Mouse (Mus musculus) gastrocnemius, adult 18-20 months (tissue): Measurements from ENCODE around the gene Rgma. TPM values are rescaled to one million over a fixed set of nuclear protein-coding genes. Genes with fewer than 3 reads are reported as not detected.
A peak's percentile ranks its signal among the peaks of the same experiment; 100 is the strongest.

ENCODE experiments used
- DNase-seq: peaks from one replicate; pipeline ENCODE4 v3.0.0; 2021; ENCODE audit warnings: low spot score
- total RNA-seq, 2 experiments: library from RNA; stranded (reverse); gene quantifications; 2 replicates each; pipeline ENCODE4 v1.2.3; 2021

Rgma gene
- total RNA-seq, 2 experiments from 2014 or later: 42.0 to 54.6 TPM

DNA sequence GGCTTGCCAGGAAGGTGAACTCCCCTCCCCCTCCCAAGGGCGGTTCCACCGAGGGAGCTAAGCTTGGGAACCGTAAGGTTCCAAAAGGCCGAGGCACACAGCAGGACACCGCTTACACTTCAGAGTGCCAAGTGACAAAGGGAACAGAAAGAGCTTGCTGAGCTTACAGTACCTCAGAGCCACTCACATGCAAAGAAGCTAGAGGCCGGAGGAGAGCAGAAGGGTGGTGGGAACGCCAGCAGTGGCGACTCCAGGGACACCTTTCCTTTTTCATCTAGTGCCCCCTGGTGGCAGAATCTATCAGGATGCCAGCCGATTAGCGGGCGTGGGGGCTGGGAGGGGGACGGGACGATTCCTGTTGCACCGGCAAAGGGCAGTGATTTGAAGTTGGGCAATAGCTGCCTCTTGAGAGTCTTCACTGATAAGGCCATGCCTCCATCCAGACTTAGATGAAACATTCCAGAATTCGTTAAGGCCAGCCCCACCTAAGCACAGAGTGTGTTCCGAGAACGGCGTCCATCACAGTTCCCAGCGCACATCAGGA lies 24.3 kb downstream of the Rgma start:
- peak; percentile 87 for DNase-seq

DNA sequence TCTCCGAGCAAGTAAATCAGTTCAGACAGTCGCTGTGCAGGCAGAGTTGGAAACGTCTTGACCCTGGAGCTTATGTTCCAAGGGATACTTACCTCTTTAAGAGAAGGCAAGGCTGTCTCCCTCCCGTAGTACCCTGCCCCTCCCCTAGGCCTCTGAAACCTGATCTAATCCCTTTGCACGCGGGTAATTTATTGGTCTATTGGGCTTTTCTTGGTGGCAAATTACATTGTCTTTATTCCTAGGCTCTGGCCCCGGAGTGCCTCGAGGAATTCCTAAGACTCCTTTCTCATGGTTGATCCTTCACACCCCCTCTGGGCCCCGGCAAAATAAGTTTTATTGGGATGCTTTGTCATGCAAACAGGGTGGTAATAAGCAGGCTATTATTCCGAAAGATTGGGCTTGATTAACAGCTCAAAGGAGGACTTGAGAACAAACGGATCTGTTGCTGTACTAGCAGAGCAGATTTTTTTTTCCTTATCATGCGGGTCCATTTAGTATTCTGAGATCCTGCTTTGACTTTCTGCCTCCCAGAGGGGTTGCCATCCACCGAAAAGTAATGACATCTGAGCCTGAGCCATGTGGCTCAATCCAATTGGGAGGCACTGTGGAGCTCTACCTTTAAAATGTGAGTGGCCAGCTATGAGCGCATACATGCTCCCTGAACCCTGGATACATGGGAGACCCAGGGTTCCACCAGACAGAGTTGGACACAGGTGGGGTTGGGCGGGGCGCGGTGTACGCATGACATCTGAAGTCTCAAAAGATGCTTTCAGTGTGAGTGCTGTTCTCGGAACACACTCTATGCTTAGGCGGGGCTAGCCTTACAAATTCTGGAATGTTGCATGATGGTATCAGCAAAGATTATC lies 25.0 kb downstream of the Rgma start:
- DNase-seq: no peak

DNA sequence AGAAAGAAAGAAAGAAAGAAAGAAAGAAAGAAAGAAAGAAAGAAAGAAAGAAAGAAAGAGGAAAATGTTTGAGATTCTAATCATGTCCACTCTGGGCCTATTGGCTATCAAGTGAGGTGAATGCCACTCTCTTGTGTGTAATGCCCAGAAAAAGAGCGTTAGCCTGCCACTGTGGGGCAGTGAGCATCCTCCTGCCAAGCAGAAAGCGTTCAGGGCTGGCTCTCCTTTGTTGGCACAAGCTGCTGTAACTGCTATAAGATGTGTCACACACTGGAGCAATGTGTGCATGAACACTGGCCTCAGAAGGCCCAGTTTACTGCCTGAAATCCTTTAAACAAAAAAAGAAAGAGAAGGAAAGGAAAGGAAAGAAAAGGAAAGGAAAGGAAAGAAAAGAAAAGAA lies 26.8 kb downstream of the Rgma start:
- DNase-seq: no peak

DNA sequence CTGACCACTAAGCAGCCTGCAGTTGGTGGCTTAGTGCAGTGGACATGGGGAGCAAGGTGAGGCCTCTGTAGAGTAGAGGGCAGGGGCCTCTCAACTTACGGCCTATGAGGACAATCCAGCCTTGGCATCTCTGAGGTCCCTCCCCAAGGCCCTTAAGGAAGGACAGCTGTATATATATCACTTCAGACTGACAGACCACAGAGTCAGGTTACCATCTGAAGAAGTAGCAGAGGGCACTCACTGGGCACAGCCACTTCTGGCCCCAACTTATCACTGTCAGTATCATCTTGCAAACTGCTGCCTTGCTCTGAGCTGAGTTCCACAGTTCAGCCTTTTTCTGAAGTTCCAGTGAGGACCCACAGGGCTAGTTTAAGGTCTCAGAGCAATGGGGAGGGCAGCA lies 27.4 kb downstream of the Rgma start:
- peak; percentile 72 for DNase-seq

DNA sequence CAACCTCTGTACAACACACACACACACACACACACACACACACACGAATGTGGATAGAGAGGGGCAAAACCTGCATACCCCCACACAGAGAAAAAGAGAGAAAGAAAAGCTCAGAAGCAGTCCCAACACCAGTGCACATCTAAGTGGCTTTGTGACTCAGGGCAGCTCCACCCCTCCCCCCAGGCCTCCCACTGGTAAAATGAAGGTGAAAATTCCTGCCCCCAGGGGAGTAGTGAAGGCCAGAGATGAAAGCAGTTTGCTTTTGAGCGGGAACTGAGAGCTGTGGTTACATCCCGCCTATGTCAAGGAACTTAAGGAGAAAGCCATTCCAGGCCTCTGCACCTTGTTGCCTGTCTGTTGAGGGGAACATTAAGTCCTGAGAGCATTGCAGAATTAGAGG lies 28.2 kb downstream of the Rgma start:
- DNase-seq: no peak

DNA sequence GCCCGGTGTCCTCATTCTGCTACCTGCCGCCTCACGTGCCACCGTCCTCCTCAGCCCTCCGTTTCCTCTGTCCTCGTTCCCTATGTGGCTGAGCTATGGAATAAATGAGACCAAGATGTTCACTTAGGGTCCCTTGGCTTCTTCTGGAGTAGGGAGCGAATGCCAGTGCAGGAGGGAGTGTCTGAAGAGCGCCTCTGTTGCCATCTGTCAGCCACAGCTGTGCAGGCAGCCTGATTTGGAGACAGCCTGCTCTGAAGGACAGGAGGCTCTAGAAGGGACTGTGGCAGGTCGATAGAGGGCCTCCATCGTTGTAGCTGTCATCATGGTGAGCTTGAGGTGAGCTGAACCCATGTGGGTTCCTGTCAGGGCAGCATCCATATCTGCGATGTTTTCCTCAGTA lies 30.2 kb downstream of the Rgma start:
- no peak for DNase-seq

DNA sequence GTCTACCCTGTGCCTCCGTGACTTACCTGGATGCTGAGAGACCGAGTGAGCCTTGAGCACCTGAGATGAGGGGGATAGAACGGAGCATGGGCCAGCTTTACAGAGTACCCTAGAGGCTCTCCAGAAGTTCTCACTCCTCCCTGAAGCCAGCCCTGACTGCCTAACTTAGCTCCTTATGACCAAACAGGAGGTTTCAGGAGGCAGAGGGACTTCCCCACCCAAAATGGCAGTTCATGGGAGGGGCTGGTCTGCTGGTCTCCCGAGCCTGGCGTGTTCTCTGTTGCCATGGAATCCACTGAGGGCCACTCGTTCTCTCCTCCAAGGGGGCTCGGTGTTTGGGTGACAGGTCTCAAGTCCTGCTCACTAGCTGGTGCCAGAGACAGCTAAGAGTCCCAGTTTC lies 36.2 kb downstream of the Rgma start:
- no peak for DNase-seq

DNA sequence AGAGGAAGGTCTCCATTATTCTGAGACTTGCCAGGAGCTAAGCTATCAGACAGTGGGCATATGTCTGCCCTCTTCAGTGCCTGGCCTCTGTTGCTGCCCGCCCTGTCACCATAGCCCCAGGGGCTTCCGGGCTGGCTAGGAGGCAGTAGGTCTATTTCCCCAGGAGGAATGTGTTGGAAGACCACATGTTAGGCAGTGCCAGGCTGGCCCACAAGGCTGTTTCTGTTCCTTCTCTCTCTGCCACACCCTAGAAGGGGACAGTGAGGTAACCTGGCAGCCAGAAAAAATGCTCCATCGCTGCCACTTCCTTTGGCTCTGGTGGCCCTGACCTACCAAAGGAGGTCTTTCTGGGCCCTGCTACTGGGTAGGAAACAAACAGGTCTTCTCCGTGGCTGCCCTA lies 36.7 kb downstream of the Rgma start:
- DNase-seq: no peak

DNA sequence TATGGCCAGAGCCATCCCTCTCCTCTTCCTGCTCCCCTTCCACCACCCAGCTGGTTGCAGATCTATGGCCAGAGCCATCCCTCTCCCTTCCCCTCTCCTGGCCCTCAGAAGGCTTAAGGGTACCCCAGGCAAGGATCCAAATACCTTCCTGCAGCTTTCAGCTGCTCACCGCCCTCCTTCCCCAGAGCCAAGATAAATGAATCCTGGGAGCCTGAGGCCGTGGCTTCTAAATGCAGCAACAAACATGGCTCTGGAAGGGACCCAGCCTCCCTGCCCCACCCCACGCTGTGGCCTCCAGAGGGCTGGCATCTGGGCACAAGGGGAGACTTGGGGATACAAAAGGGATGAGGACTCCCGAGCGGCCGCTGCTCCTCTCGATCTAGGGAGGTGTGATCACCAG lies 37.1 kb downstream of the Rgma start:
- DNase-seq: no peak

DNA sequence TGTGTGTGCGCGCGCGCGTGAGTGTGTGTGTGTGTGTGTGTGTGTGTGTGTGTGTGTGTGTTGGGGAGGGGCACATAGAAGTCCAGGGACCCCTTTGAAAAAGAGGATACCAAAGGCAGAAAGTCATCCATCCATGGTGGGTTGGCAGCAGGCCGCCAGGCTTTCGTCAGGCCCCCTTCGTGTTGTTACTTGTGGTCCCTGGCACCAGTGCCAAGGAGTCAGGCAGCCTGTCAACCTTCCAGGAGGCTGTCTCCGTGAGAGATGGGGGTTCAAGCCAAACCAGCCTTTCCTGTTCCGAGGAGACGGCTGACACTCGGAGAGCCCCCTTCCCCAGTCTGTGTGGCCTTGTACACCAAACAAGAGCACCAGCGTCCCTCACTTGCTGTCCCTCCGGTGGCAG lies 38.9 kb downstream of the Rgma start:
- DNase-seq: no peak

DNA sequence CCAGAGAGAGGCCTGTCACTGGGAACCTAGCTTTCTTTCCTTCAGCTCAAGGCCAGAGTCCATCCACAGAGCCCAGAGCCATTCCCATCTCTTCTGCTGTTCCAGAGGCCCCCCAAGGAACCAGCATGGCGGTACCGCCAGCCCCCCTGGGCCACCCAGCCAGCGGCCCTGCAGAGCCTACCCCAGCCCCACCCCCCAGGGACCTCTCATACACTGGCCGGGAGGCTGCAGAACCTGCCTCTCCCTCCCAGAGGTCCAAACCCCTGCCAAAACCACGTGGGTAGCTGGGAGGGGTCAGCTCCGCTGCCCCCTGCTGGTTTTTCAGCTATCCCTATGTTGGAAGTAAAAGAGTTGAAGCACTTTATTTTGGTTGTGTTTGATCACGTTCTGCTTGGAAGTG lies 44.1 kb downstream of the Rgma start:
- no peak for DNase-seq

DNA sequence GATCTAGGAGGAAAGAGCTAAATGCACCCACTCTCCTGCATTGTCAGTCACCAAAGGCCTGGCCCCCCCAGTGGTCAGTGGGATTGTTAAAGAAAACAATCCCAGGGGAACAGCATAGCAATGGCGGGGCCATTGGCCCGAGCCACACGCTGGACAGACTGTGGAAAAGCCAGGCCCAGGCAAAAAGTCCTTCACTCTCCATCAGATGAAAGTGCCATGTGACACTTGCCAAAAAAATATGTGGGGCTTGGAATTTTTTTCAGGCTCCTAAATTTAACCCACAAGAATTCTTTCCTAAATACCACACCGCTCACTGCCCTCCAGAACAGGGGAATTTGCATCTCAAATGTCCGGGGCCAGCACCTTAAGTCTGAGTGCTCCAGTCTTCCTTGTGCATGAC lies 45.5 kb downstream of the Rgma start:
- no peak for DNase-seq

DNA sequence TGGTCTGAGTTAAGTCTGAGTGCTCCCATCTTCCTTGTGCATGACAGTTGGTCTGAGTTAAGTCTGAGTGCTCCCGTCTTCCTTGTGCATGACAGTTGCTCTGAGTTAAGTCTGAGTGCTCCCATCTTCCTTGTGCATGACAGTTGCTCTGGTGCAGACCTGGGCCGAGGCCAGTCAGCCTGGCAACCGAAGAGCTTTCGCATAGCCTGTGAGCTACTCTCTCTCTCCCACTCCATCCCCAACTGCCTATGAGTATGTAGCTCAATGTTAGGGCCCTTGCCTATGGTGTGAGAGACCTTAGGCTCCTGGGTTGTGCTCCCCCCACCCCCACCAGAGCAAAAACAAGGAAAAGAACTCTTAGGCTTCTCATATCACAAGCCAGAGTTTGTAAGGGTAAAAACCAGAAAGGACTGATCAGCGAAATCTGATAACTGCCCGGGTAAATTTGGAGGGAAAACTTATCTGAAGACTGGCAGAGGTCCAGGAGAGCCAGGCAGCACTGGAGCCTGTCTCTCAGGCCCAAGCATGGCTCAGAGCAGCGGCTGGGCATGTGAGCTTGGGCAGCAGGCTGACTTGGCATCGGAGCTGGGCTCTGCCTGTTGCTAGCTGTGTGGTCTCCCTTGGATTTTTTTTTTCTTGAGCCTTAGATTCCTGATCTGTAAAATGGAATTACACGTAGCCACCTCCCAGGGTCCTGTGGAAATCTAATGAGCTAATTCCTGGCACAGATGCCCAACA lies 46.1 kb downstream of the Rgma start:
- no peak for DNase-seq

DNA sequence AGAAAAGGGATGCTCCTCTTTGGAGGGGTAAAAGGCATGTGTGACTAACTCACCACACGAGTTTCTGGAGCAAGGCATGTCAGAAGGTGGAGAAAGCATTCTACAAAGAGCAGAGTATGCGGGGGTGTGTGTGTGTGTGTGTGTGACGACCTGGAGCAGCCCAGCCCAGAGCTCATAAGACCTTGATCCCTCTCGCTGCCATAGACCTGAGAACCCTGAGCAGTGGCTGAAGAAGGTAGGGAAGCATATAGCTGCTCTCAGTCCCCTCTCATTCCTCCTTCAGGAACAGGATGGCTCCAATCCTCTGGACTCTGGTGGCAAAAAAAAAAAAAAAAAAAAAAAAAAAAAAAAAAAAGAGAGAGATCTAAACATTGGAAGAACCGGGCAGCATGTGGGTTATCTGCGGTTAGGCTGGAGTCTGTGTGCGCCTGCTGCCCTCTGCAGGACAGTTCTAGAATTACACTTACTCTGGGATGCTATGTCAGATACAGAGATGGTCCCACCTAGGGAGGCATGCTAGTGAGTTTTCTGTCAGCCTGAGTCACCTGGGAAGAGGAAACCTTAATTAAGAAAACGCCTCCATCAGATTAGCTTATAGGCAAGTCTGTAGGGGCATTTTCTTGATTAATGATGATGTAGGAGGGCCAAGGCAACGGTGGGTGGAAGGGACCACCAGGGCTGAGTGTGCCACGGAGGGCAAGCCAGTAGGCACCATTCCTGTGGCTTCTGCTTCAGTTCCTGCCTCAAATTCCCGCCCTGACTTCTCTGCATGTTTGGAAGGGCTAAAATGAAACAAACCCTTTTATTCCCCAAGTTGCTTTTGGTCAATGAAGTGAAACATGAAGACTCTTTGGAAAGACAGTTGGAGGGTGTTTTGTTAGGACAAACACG lies 47.2 kb downstream of the Rgma start:
- peak; percentile 86 for DNase-seq

DNA sequence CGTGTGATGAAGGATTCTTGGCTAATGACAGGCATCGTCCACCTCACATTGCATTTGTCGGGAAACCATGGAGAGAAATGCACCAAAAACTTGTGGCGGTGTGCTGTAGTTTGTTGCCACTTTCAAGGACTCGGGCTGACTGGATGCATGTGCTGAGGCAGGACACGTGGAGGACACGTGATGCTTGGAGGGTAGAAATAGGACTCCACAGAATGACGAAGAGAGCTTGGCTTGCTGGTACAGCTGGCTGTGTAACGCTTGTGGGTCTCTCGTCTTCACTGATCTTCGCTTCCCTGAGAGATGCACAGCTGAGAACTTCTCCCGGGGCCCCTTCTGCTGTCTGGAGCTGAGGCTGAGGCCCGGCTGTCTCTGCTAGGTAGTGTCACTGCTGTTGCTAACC lies 47.9 kb downstream of the Rgma start:
- DNase-seq: peak; percentile 75

DNA sequence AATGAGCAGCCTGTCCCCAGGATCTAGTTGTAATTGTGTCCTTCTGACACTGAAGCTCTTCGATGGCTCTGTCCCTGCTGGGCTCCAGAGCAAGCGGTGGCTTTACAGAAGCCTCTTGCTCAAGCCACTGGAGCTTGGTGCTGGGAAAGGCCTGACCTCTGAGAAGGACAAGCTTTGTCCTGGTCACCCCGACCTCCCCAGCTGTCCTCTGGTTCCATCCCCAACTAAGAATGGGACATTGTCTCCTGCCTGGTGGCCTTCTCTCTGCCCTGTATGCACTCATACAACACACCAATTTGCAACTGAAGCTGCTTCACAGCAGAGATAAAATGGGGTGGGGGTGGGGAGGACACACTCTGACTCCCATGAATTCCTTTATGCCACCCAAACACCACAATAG lies 48.9 kb downstream of the Rgma start:
- no peak for DNase-seq

DNA sequence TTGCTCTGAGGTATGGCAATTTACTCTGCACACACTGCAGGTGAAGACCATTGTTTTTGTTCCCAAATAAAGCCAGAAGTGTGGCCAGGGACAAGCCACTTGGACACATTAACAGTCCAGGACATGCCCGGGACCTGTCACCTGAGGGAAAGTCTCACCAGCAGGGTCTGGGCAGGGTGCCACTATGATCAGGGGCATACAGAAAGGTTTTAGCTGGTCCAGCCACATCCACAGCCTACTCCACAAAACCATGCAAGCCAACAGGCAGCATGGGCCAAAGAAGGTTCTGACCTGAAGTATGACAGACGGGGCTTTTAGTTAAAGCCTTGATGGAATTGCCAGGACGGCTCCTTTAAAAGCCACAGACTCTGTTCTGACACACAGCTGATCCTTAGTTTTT lies 49.4 kb downstream of the Rgma start:
- no peak for DNase-seq

DNA sequence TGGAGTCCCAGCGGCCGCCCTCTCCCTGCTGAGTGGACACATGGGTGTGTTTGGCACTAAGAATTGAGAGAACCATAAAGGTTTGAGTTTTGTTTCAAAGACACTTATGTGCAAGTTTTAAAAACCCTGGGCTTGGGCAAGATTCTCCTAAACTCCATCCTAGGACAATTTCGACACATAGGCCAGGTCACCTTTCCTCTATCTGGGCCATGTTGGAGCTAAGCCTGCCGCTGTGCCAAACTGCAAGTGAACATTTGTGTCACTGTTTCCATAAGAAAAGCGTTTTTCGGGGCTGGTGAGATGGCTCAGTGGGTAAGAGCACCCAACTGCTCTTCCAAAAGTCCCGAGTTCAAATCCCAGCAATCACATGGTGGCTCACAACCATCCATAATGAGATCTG lies 50.1 kb downstream of the Rgma start:
- DNase-seq: no peak

DNA sequence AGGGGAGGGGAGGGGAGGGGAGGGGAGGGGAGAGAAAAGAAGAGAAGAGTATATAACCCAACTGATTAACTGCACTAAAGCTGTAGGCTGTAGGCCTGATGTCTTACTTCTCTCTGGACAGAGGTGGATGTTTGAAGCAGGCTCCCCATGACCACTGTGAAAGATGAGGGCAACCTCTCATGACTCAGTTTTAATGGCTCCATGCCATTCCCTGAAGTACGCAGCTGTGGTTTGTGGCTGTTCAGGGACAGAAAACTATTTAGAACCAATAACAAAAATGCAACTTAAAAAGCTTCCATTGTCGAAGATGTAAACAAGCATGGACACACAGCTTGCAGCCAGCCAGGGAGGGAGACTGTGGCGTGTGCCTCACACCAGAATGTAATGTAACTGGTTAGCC lies 50.9 kb downstream of the Rgma start:
- no peak for DNase-seq

DNA sequence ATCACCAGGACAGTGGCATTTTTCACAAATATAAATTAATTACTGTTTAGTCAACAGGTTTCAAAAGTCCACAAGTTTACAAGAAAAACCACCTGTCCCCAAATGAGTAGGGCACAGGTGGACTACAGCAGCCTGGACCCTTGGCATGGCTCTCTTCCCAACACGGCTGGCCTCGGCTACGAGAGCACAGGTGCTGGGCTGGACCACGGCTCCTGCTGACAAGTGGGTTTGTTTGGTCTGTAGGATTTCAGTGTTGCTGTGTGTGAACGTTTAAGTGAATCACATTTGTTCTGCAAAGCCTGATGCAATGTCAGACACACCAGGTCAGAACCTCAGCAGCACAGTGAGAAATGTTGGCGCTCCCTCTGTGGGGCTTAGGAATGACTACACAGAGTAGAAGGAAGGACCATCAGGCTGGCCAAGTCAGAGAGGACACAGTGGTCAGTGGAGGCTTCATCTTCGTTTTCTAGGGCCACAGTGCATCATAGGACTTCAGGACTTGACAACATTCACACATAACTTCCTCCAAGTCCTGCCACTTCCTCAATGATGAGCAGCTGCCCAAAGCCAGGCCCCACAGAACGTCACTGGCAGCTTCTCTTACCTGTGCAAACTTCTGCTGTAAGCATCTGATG lies 51.6 kb downstream of the Rgma start:
- DNase-seq: no peak

DNA sequence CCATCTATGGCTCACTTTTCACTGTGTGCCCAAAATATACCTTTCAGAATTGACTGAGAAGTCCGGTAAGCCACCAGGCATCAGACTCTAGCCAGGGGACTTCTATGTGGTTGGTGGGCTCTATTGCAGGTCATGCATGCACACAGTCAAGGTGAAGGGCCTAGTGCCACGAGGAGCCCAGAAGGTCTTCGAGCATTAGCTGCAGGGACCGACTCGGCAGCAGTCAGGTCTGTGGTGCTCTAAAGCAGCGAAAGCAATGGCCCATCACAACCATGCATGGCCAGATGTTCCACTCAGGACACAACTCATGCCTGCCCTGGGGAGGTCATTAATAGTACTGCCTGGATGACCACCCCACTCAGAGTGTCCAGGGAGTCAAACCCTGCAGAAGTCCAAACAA lies 52.5 kb downstream of the Rgma start:
- DNase-seq: no peak
